Mouse (Mus musculus): ENCODE measurements around the gene Mga.

The Mga gene

GRCm38 (mm10) chr2:119897090-119897732 is at the start of gene Mga:
Mga (plus strand) TSS chr2:119897228.
- in situ Hi-C loops (cut with MboI; ENCODE audit: low pct_unique_long_range_greater_than_20kb in 1 of 2, low sequenced_read_pairs in 2 of 2, unreplicated experiment in 1 of 2) = loop anchor here in 1 of 2 experiments (10.0 kb wide), 1 partner anchor 52 kb away; no protein-coding TSS in a partner anchor

- in situ Hi-C loops (cut with MboI; ENCODE audit: low pct_unique_long_range_greater_than_20kb in 1 of 2, low sequenced_read_pairs in 2 of 2, unreplicated experiment in 1 of 2) = no loop called here
These were observed 43.2 kb upstream of the Mga start for GRCm38 (mm10) chr2:119853811-119854210.

GRCm38 (mm10) chr2:119855310-119855850 is 41.6 kb upstream of the Mga start:
- in situ Hi-C loops (cut with MboI; ENCODE audit: low pct_unique_long_range_greater_than_20kb in 1 of 2, low sequenced_read_pairs in 2 of 2, unreplicated experiment in 1 of 2) = no loop called here

GRCm38 (mm10) chr2:119857341-119857740 is 39.7 kb upstream of the Mga start:
- in situ Hi-C loops (cut with MboI; ENCODE audit: low pct_unique_long_range_greater_than_20kb in 1 of 2, low sequenced_read_pairs in 2 of 2, unreplicated experiment in 1 of 2) = no loop called here

GRCm38 (mm10) chr2:119864484-119864883 is 32.5 kb upstream of the Mga start:
- in situ Hi-C loops (cut with MboI; ENCODE audit: low pct_unique_long_range_greater_than_20kb in 1 of 2, low sequenced_read_pairs in 2 of 2, unreplicated experiment in 1 of 2) = no loop called here

GRCm38 (mm10) chr2:119872371-119873104 is 24.5 kb upstream of the Mga start:
- in situ Hi-C loops (cut with MboI; ENCODE audit: low pct_unique_long_range_greater_than_20kb in 1 of 2, low sequenced_read_pairs in 2 of 2, unreplicated experiment in 1 of 2) = no loop called here

- in situ Hi-C loops (cut with MboI; ENCODE audit: low pct_unique_long_range_greater_than_20kb in 1 of 2, low sequenced_read_pairs in 2 of 2, unreplicated experiment in 1 of 2) = no loop called here
These were observed 23.9 kb upstream of the Mga start for GRCm38 (mm10) chr2:119873105-119873464.

- in situ Hi-C loops (cut with MboI; ENCODE audit: low pct_unique_long_range_greater_than_20kb in 1 of 2, low sequenced_read_pairs in 2 of 2, unreplicated experiment in 1 of 2) = no loop called here
These were observed 21.0 kb upstream of the Mga start for GRCm38 (mm10) chr2:119875981-119876380.

- in situ Hi-C loops (cut with MboI; ENCODE audit: low pct_unique_long_range_greater_than_20kb in 1 of 2, low sequenced_read_pairs in 2 of 2, unreplicated experiment in 1 of 2) = no loop called here
These were observed 9.8 kb upstream of the Mga start for GRCm38 (mm10) chr2:119887201-119887600.

- in situ Hi-C loops (cut with MboI; ENCODE audit: low pct_unique_long_range_greater_than_20kb in 1 of 2, low sequenced_read_pairs in 2 of 2, unreplicated experiment in 1 of 2) = loop anchor here in 1 of 2 experiments (10.0 kb wide), 1 partner anchor 52 kb away; no protein-coding TSS in a partner anchor
These were observed 407 bp upstream of the Mga start for GRCm38 (mm10) chr2:119896553-119897089.

- in situ Hi-C loops (cut with MboI; ENCODE audit: low pct_unique_long_range_greater_than_20kb in 1 of 2, low sequenced_read_pairs in 2 of 2, unreplicated experiment in 1 of 2) = loop anchor here in 1 of 2 experiments (10.0 kb wide), 1 partner anchor 53 kb away; no protein-coding TSS in a partner anchor
These were observed 1.1 kb downstream of the Mga start for GRCm38 (mm10) chr2:119898141-119898594.

- in situ Hi-C loops (cut with MboI; ENCODE audit: low pct_unique_long_range_greater_than_20kb in 1 of 2, low sequenced_read_pairs in 2 of 2, unreplicated experiment in 1 of 2) = no loop called here
These were observed 19.0 kb downstream of the Mga start for GRCm38 (mm10) chr2:119916007-119916406.

GRCm38 (mm10) chr2:119917631-119918369 is 20.8 kb downstream of the Mga start:
- in situ Hi-C loops (cut with MboI; ENCODE audit: low pct_unique_long_range_greater_than_20kb in 1 of 2, low sequenced_read_pairs in 2 of 2, unreplicated experiment in 1 of 2) = no loop called here

GRCm38 (mm10) chr2:119970571-119970970 is 73.5 kb downstream of the Mga start:
- in situ Hi-C loops (cut with MboI; ENCODE audit: low pct_unique_long_range_greater_than_20kb in 1 of 2, low sequenced_read_pairs in 2 of 2, unreplicated experiment in 1 of 2) = loop anchor here in 1 of 2 experiments (10.0 kb wide), 1 partner anchor 104 kb away; no protein-coding TSS in a partner anchor

- in situ Hi-C loops (cut with MboI; ENCODE audit: low pct_unique_long_range_greater_than_20kb in 1 of 2, low sequenced_read_pairs in 2 of 2, unreplicated experiment in 1 of 2) = loop anchor here in 1 of 2 experiments (10.0 kb wide), 1 partner anchor 103 kb away; no protein-coding TSS in a partner anchor
These were observed 74.3 kb downstream of the Mga start for GRCm38 (mm10) chr2:119971316-119971715.

GRCm38 (mm10) chr2:119971837-119972536 is 75.0 kb downstream of the Mga start:
- in situ Hi-C loops (cut with MboI; ENCODE audit: low pct_unique_long_range_greater_than_20kb in 1 of 2, low sequenced_read_pairs in 2 of 2, unreplicated experiment in 1 of 2) = loop anchor here in 1 of 2 experiments (10.0 kb wide), 1 partner anchor 103 kb away; no protein-coding TSS in a partner anchor

GRCm38 (mm10) chr2:119972537-119972879 is 75.5 kb downstream of the Mga start, which contains the start of gene Mapkbp1:
Mapkbp1 (plus strand) TSS chr2:119972699.
- in situ Hi-C loops (cut with MboI; ENCODE audit: low pct_unique_long_range_greater_than_20kb in 1 of 2, low sequenced_read_pairs in 2 of 2, unreplicated experiment in 1 of 2) = loop anchor here in 1 of 2 experiments (10.0 kb wide), 1 partner anchor 102 kb away; no protein-coding TSS in a partner anchor
